Mouse (Mus musculus): Measurements from ENCODE around the gene Amotl2. TPM values are rescaled to one million over a fixed set of nuclear protein-coding genes. Genes with fewer than 3 reads are reported as not detected.

Gene Amotl2
- polyA plus RNA-seq, 1 experiment from 2014 or later = 40.9 TPM

DNA sequence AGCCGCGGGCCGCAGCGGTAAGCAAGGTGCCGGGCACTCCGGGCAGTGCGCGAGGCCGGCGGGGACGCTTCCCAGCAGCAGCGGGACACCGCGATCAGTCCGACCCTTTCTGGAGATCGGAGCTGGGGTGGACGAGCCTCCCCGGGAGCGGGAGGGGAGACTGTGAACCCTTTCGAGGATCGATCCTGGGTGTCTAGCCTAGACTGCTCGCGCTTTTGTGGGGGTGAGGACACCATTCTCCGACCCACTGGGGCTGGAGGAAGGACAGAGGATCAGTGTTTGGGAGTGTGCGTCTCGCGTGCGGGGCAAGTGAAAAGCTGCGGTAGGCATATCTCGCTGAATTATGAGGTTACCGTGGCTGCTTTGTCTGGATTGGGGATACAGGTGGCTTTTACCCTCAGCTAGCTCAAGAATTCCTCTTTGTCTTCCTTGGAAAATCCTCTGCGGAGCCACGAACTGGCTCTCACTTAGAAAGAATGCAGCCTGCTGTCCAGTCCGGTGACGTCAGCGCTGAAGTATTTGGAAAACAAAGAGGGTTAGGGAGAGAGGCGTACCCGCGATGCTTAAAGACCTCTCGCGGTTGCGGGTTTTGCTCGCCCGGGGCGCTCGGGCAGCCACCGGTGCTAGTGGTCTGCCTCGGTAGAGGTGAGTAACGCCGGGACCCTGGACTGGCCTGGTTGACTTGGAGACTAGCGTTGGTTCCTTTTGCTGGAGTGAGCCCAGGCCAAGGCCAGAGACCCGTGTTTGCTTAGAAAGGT, 1.6 kb downstream of the Amotl2 start:
- WGBS = under 1% methylated on average over 52 of the region's 52 CpGs
- H3K4me1 ChIP-seq (ENCODE audit: insufficient read depth, low read length) = peaks cover 74% of the 10 kb centered on the region
- ATAC-seq (ENCODE audit: low FRiP score, low TSS enrichment) = peak; percentile 52

DNA sequence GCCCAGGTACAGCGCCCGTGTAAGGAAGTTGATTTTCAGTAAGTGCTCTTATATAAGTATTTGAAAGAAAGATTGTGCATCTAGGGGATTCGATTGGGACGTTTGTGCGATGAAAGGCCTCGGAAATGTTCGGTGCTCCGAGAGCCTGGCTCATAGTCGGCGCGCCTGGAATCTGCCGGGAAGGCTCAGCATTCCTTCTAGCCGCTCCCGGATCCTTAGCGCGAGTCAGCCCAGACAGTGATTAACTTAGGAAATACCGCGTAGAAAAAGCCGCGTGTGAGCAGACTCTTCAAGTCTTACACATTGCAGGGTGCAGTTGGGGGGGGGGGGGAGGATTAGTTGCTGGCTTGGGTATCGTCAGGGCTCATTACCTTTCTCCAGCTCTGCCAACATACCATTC, 2.2 kb downstream of the Amotl2 start:
- Histone ChIP-seq H3K36me3 (ENCODE audit: insufficient read depth, low read length) (peaks cover 38% of the 10 kb centered on the region), H3K27ac (ENCODE audit: low read length) (peak overlapping the region; percentile 99), H3K9me3 (ENCODE audit: low read length) (no peaks in the 10 kb centered on the region), H3K4me1 (ENCODE audit: insufficient read depth, low read length) (peaks cover 79% of the 10 kb centered on the region), H3K9ac (replicated peaks; ENCODE audit: low read length) (peak overlapping the region; percentile 97), H3K4me3 (ENCODE audit: low read length) (peak overlapping the region; percentile 94), H3K27me3 (ENCODE audit: insufficient read depth, low read length) (no peaks in the 10 kb centered on the region), H3K4me2 (replicated peaks; ENCODE audit: low read depth, low read length) (peak overlapping the region; percentile 83)
- 0% methylated on average over 21 of the region's 21 CpGs for WGBS
- ATAC-seq (ENCODE audit: low FRiP score, low TSS enrichment) = no peak

More for the DNA sequence above, 1.6 kb downstream of the Amotl2 start:
- H3K9me3 ChIP-seq (ENCODE audit: low read length) = no peaks in the 10 kb centered on the region
- H3K36me3 ChIP-seq (ENCODE audit: insufficient read depth, low read length) = peaks cover 32% of the 10 kb centered on the region
- peak overlapping the region; percentile 83 for H3K4me2 ChIP-seq (replicated peaks; ENCODE audit: low read depth, low read length)
- peak overlapping the region; percentile 99 for H3K27ac ChIP-seq (ENCODE audit: low read length)
- H3K27me3 ChIP-seq (ENCODE audit: insufficient read depth, low read length) = no peaks in the 10 kb centered on the region
- peak overlapping the region; percentile 94 for H3K4me3 ChIP-seq (ENCODE audit: low read length)
- H3K9ac ChIP-seq (replicated peaks; ENCODE audit: low read length) = peak overlapping the region; percentile 97

DNA sequence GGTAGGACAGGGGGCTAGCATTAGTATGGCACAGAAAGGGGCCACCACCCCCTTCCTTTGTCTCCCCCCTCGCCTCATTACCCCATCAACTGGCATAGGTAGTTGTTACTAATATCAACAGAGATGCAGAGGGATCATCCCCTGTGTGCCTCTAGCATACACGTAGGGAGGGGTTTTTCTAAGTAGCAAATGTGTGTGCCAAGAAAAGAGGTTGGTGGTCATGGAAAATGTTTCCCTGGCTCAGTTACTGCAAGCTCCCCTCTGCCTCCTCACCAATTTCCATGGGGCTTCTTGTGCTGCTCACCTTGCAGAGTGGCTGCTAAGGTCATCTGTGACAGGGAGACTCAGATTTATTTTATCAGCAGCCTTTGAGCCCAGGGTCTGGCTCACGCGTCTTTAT, 2.6 kb downstream of the Amotl2 start:
- no peak for ATAC-seq (ENCODE audit: low FRiP score, low TSS enrichment)
- Histone ChIP-seq H3K27me3 (ENCODE audit: insufficient read depth, low read length) (no peaks in the 10 kb centered on the region), H3K4me2 (replicated peaks; ENCODE audit: low read depth, low read length) (peak overlapping the region; percentile 83), H3K9ac (replicated peaks; ENCODE audit: low read length) (peak overlapping the region; percentile 97), H3K4me1 (ENCODE audit: insufficient read depth, low read length) (peaks cover 79% of the 10 kb centered on the region), H3K4me3 (ENCODE audit: low read length) (peak overlapping the region; percentile 94), H3K36me3 (ENCODE audit: insufficient read depth, low read length) (peaks cover 42% of the 10 kb centered on the region), H3K9me3 (ENCODE audit: low read length) (no peaks in the 10 kb centered on the region), H3K27ac (ENCODE audit: low read length) (peak overlapping the region; percentile 99)
- 2% methylated on average over 4 of the region's 4 CpGs for WGBS

- Histone ChIP-seq H3K27me3 (ENCODE audit: insufficient read depth, low read length) (no peaks in the 10 kb centered on the region), H3K9me3 (ENCODE audit: low read length) (no peaks in the 10 kb centered on the region), H3K4me3 (ENCODE audit: low read length) (peak overlapping the region; percentile 94), H3K36me3 (ENCODE audit: insufficient read depth, low read length) (peaks cover 52% of the 10 kb centered on the region), H3K27ac (ENCODE audit: low read length) (peak overlapping the region; percentile 24), H3K4me2 (replicated peaks; ENCODE audit: low read depth, low read length) (peak overlapping the region; percentile 83), H3K9ac (replicated peaks; ENCODE audit: low read length) (peak overlapping the region; percentile 97), H3K4me1 (ENCODE audit: insufficient read depth, low read length) (peaks cover 79% of the 10 kb centered on the region)
- WGBS = 75% methylated on average over 17 of the region's 17 CpGs
- no peak for ATAC-seq (ENCODE audit: low FRiP score, low TSS enrichment)
Measured at GRCm38 (mm10) chr9:102719936-102720566, 3.6 kb downstream of the Amotl2 start.

- H3K4me3 ChIP-seq (ENCODE audit: low read length) = peak overlapping the region; percentile 94
- ATAC-seq (ENCODE audit: low FRiP score, low TSS enrichment) = no peak
- peaks cover 56% of the 10 kb centered on the region for H3K36me3 ChIP-seq (ENCODE audit: insufficient read depth, low read length)
- peak overlapping the region; percentile 83 for H3K4me2 ChIP-seq (replicated peaks; ENCODE audit: low read depth, low read length)
- H3K27me3 ChIP-seq (ENCODE audit: insufficient read depth, low read length) = no peaks in the 10 kb centered on the region
- H3K4me1 ChIP-seq (ENCODE audit: insufficient read depth, low read length) = peaks cover 79% of the 10 kb centered on the region
- no peaks in the 10 kb centered on the region for H3K9me3 ChIP-seq (ENCODE audit: low read length)
- H3K9ac ChIP-seq (replicated peaks; ENCODE audit: low read length) = peak overlapping the region; percentile 97
- H3K27ac ChIP-seq (ENCODE audit: low read length) = peak overlapping the region; percentile 44; the same call in 1 of the 2 replicates
- WGBS = 70% methylated on average over 18 of the region's 18 CpGs
Measured at GRCm38 (mm10) chr9:102720567-102721167, 4.2 kb downstream of the Amotl2 start.

DNA sequence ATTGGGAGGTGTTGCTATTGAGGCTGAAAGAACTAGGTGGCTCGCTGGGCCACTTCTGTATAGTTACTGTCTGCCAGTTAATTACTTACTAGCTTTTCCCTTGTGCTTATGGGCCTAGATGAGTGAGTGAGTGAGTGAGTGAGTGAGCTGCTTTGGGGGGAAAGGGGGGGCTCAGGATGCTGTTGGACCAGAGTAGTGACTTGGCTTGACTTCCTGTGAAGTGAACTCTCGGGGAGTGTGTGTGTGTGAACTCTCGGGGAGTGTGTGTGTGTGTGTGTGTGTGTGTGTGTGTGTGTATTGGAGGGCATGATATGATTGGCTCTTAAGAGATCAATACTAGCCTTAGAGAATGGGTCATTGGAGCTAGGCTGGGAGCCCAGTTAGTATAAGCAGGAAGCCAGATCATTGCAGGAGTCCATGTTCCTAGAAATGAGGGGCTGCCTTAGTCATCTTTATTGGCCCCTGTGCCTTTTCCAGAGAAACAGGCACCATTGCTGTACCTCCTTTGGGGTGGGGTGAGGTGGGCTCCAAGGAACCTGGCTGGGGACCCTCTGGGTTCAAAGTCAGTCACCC, 5.0 kb downstream of the Amotl2 start:
- Histone ChIP-seq H3K27ac (ENCODE audit: low read length) (peak overlapping the region; percentile 61), H3K9me3 (ENCODE audit: low read length) (no peaks in the 10 kb centered on the region), H3K9ac (replicated peaks; ENCODE audit: low read length) (peak overlapping the region; percentile 52), H3K4me3 (ENCODE audit: low read length) (peak overlapping the region; percentile 94), H3K27me3 (ENCODE audit: insufficient read depth, low read length) (no peaks in the 10 kb centered on the region), H3K4me1 (ENCODE audit: insufficient read depth, low read length) (peaks cover 79% of the 10 kb centered on the region), H3K4me2 (replicated peaks; ENCODE audit: low read depth, low read length) (peak overlapping the region; percentile 83), H3K36me3 (ENCODE audit: insufficient read depth, low read length) (peaks cover 56% of the 10 kb centered on the region)
- no peak for ATAC-seq (ENCODE audit: low FRiP score, low TSS enrichment)
- 34% methylated on average over 3 of the region's 3 CpGs for WGBS

GRCm38 (mm10) chr9:102722071-102722561, 5.6 kb downstream of the Amotl2 start:
- no peaks in the 10 kb centered on the region for H3K27me3 ChIP-seq (ENCODE audit: insufficient read depth, low read length)
- no peak for ATAC-seq (ENCODE audit: low FRiP score, low TSS enrichment)
- no peaks in the 10 kb centered on the region for H3K9me3 ChIP-seq (ENCODE audit: low read length)
- peak overlapping the region; percentile 94 for H3K4me3 ChIP-seq (ENCODE audit: low read length)
- peak overlapping the region; percentile 83 for H3K4me2 ChIP-seq (replicated peaks; ENCODE audit: low read depth, low read length)
- WGBS = 39% methylated on average over 9 of the region's 9 CpGs
- H3K9ac ChIP-seq (replicated peaks; ENCODE audit: low read length) = peak overlapping the region; percentile 52
- peaks cover 81% of the 10 kb centered on the region for H3K4me1 ChIP-seq (ENCODE audit: insufficient read depth, low read length)
- H3K27ac ChIP-seq (ENCODE audit: low read length) = peak overlapping the region; percentile 61
- H3K36me3 ChIP-seq (ENCODE audit: insufficient read depth, low read length) = peaks cover 62% of the 10 kb centered on the region

- Histone ChIP-seq H3K4me2 (replicated peaks; ENCODE audit: low read depth, low read length) (peak overlapping the region; percentile 83; the same call in 1 of the 2 replicates), H3K27me3 (ENCODE audit: insufficient read depth, low read length) (no peaks in the 10 kb centered on the region), H3K9ac (replicated peaks; ENCODE audit: low read length) (no peak overlapping the region; the same call in 1 of the 2 replicates), H3K27ac (ENCODE audit: low read length) (peak overlapping the region; percentile 61; the same call in 1 of the 2 replicates), H3K4me1 (ENCODE audit: insufficient read depth, low read length) (peaks cover 87% of the 10 kb centered on the region), H3K36me3 (ENCODE audit: insufficient read depth, low read length) (peaks cover 68% of the 10 kb centered on the region), H3K9me3 (ENCODE audit: low read length) (no peaks in the 10 kb centered on the region), H3K4me3 (ENCODE audit: low read length) (no peak overlapping the region)
- 83% methylated on average over 4 of the region's 4 CpGs for WGBS
- no peak for ATAC-seq (ENCODE audit: low FRiP score, low TSS enrichment)
Measured at GRCm38 (mm10) chr9:102722750-102723149, 6.3 kb downstream of the Amotl2 start.

GRCm38 (mm10) chr9:102723241-102723709, 6.8 kb downstream of the Amotl2 start:
- Histone ChIP-seq H3K27me3 (ENCODE audit: insufficient read depth, low read length) (no peaks in the 10 kb centered on the region), H3K36me3 (ENCODE audit: insufficient read depth, low read length) (peaks cover 73% of the 10 kb centered on the region), H3K27ac (ENCODE audit: low read length) (peak overlapping the region; percentile 38; the same call in 1 of the 2 replicates), H3K9ac (replicated peaks; ENCODE audit: low read length) (no peak overlapping the region; the same call in 1 of the 2 replicates), H3K4me2 (replicated peaks; ENCODE audit: low read depth, low read length) (no peak overlapping the region), H3K4me3 (ENCODE audit: low read length) (no peak overlapping the region), H3K4me1 (ENCODE audit: insufficient read depth, low read length) (peaks cover 93% of the 10 kb centered on the region), H3K9me3 (ENCODE audit: low read length) (no peaks in the 10 kb centered on the region)
- ATAC-seq (ENCODE audit: low FRiP score, low TSS enrichment) = no peak
- 86% methylated on average over 12 of the region's 12 CpGs for WGBS

Data from kidney, embryonic 16.5 days (tissue).